Mouse (Mus musculus) ES-E14 (cell line): Measurements from ENCODE around the gene Gpr158.

Experiments
- CHD2 ChIP-seq: IDR thresholded peaks from 2 replicates; pipeline ENCODE4 v1.6.1; 2014; ENCODE audit warnings: mild to moderate bottlenecking, low read depth, low read length, inconsistent platforms
- ZNF384 ChIP-seq: IDR thresholded peaks from 2 replicates; pipeline ENCODE4 v1.6.1; 2012; ENCODE audit warnings: low read depth, low read length, inconsistent platforms

DNA sequence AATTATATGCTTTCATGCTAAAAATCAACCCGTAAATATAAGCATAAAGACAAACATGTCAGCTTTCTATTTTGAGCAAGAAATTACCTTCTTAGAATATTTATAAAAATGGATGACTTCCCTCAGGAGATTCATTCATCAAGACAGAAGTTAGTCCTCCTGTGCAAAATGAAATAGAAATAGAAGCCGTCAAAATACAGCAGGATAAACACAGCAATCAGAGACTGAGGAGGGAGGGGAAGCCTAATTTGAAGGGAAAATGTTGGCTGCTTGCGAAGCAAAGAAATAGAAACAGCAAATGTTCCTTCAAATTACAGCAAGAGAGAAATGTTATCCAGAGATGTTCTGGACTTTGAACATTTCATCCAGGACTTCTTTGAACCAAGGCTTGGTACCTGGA is 72.3 kb downstream of the Gpr158 start:
- no peak for TF ChIP-seq ZNF384
- TF ChIP-seq CHD2: no peak
